Comparison of ENCODE assay signal across 25 mouse cellular contexts in the genomic region with DNA sequence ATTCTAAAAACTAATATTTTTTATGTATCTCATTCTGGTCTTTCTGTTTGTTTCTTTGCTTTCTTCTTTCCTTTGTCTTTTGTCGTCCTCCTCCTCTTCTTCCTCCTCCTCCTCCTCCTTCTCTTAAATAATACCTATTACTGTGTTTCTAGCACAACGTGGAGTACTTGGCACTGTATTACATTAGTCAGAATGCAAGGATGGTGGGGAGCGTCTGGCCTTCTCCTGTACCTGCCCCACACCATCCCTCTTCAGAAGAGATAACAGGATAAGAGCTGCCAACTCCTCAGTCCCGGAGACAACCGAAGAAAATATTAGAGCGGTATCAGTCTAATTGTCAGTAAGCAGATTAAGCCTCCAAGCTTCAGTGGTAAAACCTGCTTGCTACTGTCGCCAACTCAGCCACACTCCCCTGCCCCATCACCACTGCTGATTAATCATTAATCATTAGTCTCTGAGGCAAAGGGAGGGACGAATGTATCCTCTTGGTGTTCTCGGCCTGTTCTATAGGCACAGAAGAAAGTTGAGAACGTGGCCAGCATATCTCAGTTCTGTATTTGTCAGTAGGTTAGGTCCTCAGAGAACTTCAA.
DNase-seq lines count a peak whose midpoint lies in the region; ATAC-seq and TF ChIP-seq lines count a peak whose summit lies in the region.
"Had no signal": no experiment of that assay in that cellular context is flagged by ENCODE, and none has a peak within 500 bp of the region (broad histone marks: within the 10 kb centered on the region; RNA-seq: fewer than 3 reads in every experiment).

No protein-coding gene starts in this region.

- 35% methylated on average over 10 of the region's 10 CpGs for WGBS in liver, embryonic 13.5 days (ENCODE audit: insufficient replicate concordance)
- WGBS in intestine, embryonic 15.5 days: 47% methylated on average over 10 of the region's 10 CpGs
- WGBS in liver, postnatal 0 days (ENCODE audit: insufficient replicate concordance): 36% methylated on average over 10 of the region's 10 CpGs

- H3K27me3 ChIP-seq in liver, embryonic 13.5 days: no peaks in the 10 kb centered on the region
- H3K27me3 ChIP-seq in intestine, embryonic 15.5 days (replicated peaks): no peaks in the 10 kb centered on the region
- no peaks in the 10 kb centered on the region for H3K27me3 ChIP-seq in liver, postnatal 0 days (ENCODE audit: insufficient read depth, low read length)
- H3K27me3 ChIP-seq: embryonic facial prominence, embryonic 13.5 days; forebrain, embryonic 12.5 days; hindbrain, embryonic 12.5 days; limb, embryonic 15.5 days; midbrain, embryonic 12.5 days had no signal

- H3K4me3 ChIP-seq in liver, embryonic 13.5 days (replicated peaks): no peak overlapping the region
- H3K4me3 ChIP-seq in intestine, embryonic 15.5 days (replicated peaks): no peak overlapping the region
- no peak overlapping the region for H3K4me3 ChIP-seq in liver, postnatal 0 days (ENCODE audit: low read depth, low read length)
- H3K4me3 ChIP-seq: embryonic facial prominence, embryonic 13.5 days; erythroblast, embryonic 14.5 days; forebrain, embryonic 12.5 days; heart, adult 2 months; heart, embryonic 13.5 days; hindbrain, embryonic 12.5 days; limb, embryonic 15.5 days; midbrain, embryonic 12.5 days had no signal

- TF ChIP-seq CTCF in liver, postnatal 0 days (IDR thresholded peaks at IDR 0.05; ENCODE audit: low read depth): no peak

- no peaks in the 10 kb centered on the region for H3K9me3 ChIP-seq in liver, embryonic 13.5 days (replicated peaks)
- H3K9me3 ChIP-seq in intestine, embryonic 15.5 days: no peaks in the 10 kb centered on the region
- H3K9me3 ChIP-seq in liver, postnatal 0 days (ENCODE audit: low read length): no peaks in the 10 kb centered on the region
- H3K9me3 ChIP-seq: embryonic facial prominence, embryonic 13.5 days; forebrain, embryonic 12.5 days; heart, embryonic 13.5 days; hindbrain, embryonic 12.5 days; limb, embryonic 15.5 days; midbrain, embryonic 12.5 days had no signal

- DNase-seq in kidney, adult 11 months: peak; percentile 43
- DNase-seq in kidney, postnatal 10 days: no peak
- no peak for DNase-seq in liver, embryonic 13.5 days
- DNase-seq in liver: no peak
- no peak for DNase-seq in liver, postnatal 0 days
- DNase-seq in heart, postnatal 36 days: no peak
- DNase-seq: adrenal gland, postnatal 25 days; cerebellum, adult 8-10 months; cerebellum, postnatal 36 days; embryo, embryonic 11 days; gastrocnemius, postnatal 36 days; heart, adult 2 months; heart, postnatal 14 days; left cerebral cortex, postnatal 4 days; right cerebral cortex, postnatal 25 days; spleen, adult 18-20 months; thymus, postnatal 36 days had no signal

- ATAC-seq in liver, embryonic 13.5 days (ENCODE audit: low read depth): peak; percentile 50
- peak; percentile 80 for ATAC-seq in intestine, embryonic 15.5 days
- peak; percentile 70 for ATAC-seq in liver, postnatal 0 days

- H3K4me2 ChIP-seq in liver, embryonic 13.5 days: 0 out of 2 replicates have a peak overlapping the region, but pooled peaks have one; percentile 5
- H3K4me2 ChIP-seq in intestine, embryonic 15.5 days (replicated peaks): peak overlapping the region; percentile 14; the same call in 1 of the 2 replicates
- H3K4me2 ChIP-seq in liver, postnatal 0 days (ENCODE audit: low read depth, low read length): peak overlapping the region; percentile 42
- H3K4me2 ChIP-seq: embryonic facial prominence, embryonic 13.5 days; forebrain, embryonic 12.5 days; heart, embryonic 13.5 days; hindbrain, embryonic 12.5 days; limb, embryonic 15.5 days; midbrain, embryonic 12.5 days had no signal

- H3K27ac ChIP-seq in liver, embryonic 13.5 days: no peak overlapping the region; the same call in 1 of the 2 replicates
- no peak overlapping the region for H3K27ac ChIP-seq in intestine, embryonic 15.5 days
- peak overlapping the region; percentile 50 for H3K27ac ChIP-seq in liver, postnatal 0 days (ENCODE audit: low read depth)
- H3K27ac ChIP-seq: embryonic facial prominence, embryonic 13.5 days; forebrain, embryonic 12.5 days; heart, adult 2 months; heart, embryonic 13.5 days; hindbrain, embryonic 12.5 days; limb, embryonic 15.5 days; midbrain, embryonic 12.5 days had no signal

- no peak overlapping the region for H3K9ac ChIP-seq in liver, embryonic 13.5 days
- no peak overlapping the region for H3K9ac ChIP-seq in intestine, embryonic 15.5 days
- no peak overlapping the region for H3K9ac ChIP-seq in liver, postnatal 0 days (replicated peaks)
- H3K9ac ChIP-seq: embryonic facial prominence, embryonic 13.5 days; forebrain, embryonic 12.5 days; heart, embryonic 13.5 days; hindbrain, embryonic 12.5 days; limb, embryonic 15.5 days; midbrain, embryonic 12.5 days had no signal

- intact Hi-C loops in heart, postnatal 36 days (cut with DNase I): no loop called here

- no peaks in the 10 kb centered on the region for H3K36me3 ChIP-seq in liver, embryonic 13.5 days
- H3K36me3 ChIP-seq in intestine, embryonic 15.5 days: no peaks in the 10 kb centered on the region
- no peaks in the 10 kb centered on the region for H3K36me3 ChIP-seq in liver, postnatal 0 days (replicated peaks; ENCODE audit: insufficient read depth, low read length)
- H3K36me3 ChIP-seq: embryonic facial prominence, embryonic 13.5 days; forebrain, embryonic 12.5 days; heart, embryonic 13.5 days; hindbrain, embryonic 12.5 days; limb, embryonic 15.5 days; midbrain, embryonic 12.5 days had no signal

- no peak for TF ChIP-seq EP300 in liver, postnatal 0 days (IDR thresholded peaks at IDR 0.05; ENCODE audit: low read depth)

- peaks cover 12% of the 10 kb centered on the region for H3K4me1 ChIP-seq in liver, embryonic 13.5 days (replicated peaks)
- 0 out of 2 replicates have a peak, but pooled peaks cover 3% of the 10 kb centered on the region for H3K4me1 ChIP-seq in intestine, embryonic 15.5 days (replicated peaks)
- H3K4me1 ChIP-seq in liver, postnatal 0 days (ENCODE audit: insufficient read depth): peaks cover 8% of the 10 kb centered on the region; the same call in 1 of the 2 replicates
- H3K4me1 ChIP-seq: embryonic facial prominence, embryonic 13.5 days; forebrain, embryonic 12.5 days; hindbrain, embryonic 12.5 days; limb, embryonic 15.5 days; midbrain, embryonic 12.5 days had no signal
